Mouse (Mus musculus) midbrain, postnatal 0 days (tissue): ENCODE data around the gene Tmsb4x. TPM values are rescaled to one million over a fixed set of nuclear protein-coding genes. Genes with fewer than 3 reads are reported as not detected.

Experiments
- ATAC-seq: fragments of 200-750 bp; cut with Nextera tagmentation; 2 replicates; pipeline ENCODE4 v1.8.0; 2017; ENCODE audit warnings: moderate number of reproducible peaks, mild to moderate bottlenecking, moderate TSS enrichment, moderate library complexity; ENCODE audit not compliant: low FRiP score
- DNase-seq: peaks from one replicate; pipeline ENCODE4 v3.0.0-alpha.2; 2015; ENCODE audit warnings: low spot score
- H3K27ac ChIP-seq: fragments of 300-500 bp; sonication (generic); 2 replicates; pipeline ENCODE4 v1.5.1; 2014; ENCODE audit warnings: low read depth, mild to moderate bottlenecking, low read length, mixed read lengths
- H3K27me3 ChIP-seq: fragments of 300-500 bp; sonication (generic); 2 replicates; pipeline ENCODE4 v1.6.1; 2014; ENCODE audit warnings: low read length, control low read depth, mixed read lengths; ENCODE audit not compliant: insufficient read depth
- H3K36me3 ChIP-seq: fragments of 300-500 bp; sonication (generic); 2 replicates; pipeline ENCODE4 v1.6.1; 2014; ENCODE audit warnings: low read length, control low read depth, mixed read lengths; ENCODE audit not compliant: insufficient read depth
- H3K4me1 ChIP-seq: fragments of 300-500 bp; sonication (generic); 2 replicates; pipeline ENCODE4 v1.6.1; 2014; ENCODE audit warnings: mild to moderate bottlenecking, control low read depth, antibody characterized with exemption, low read length, mixed read lengths; ENCODE audit not compliant: insufficient read depth
- H3K4me2 ChIP-seq: fragments of 300-500 bp; sonication (generic); 2 replicates; pipeline ENCODE4 v1.6.1; 2014; ENCODE audit warnings: low read depth, mild to moderate bottlenecking, low read length, mixed read lengths; ENCODE audit not compliant: poor library complexity, severe bottlenecking
- H3K4me3 ChIP-seq: fragments of 300-500 bp; sonication (generic); 2 replicates; pipeline ENCODE4 v1.5.1; 2014; ENCODE audit warnings: low read depth, mild to moderate bottlenecking, low read length, moderate library complexity
- H3K9ac ChIP-seq: fragments of 300-500 bp; sonication (generic); replicated peaks from 2 replicates; pipeline ENCODE4 v1.6.1; 2014; ENCODE audit warnings: mild to moderate bottlenecking, low read length, moderate library complexity, mixed read lengths; ENCODE audit not compliant: poor library complexity, severe bottlenecking
- H3K9me3 ChIP-seq: fragments of 300-500 bp; sonication (generic); 2 replicates; pipeline ENCODE4 v1.6.1; 2016; ENCODE audit warnings: low read length, control low read depth
- CTCF ChIP-seq: IDR thresholded peaks from 2 replicates; pipeline ENCODE4 v1.5.1; 2016; ENCODE audit warnings: antibody characterized with exemption, mild to moderate bottlenecking
- WGBS: fragments of 180-500 bp; shearing (Covaris S2); extraction: QIAGEN DNeasy Blood & Tissue Kit; methylation state at CpG from one replicate; pipeline ENCODE4 v1.1.7; 2014; 5-methylcytosine and 5-hydroxymethylcytosine counted together
- polyA plus RNA-seq: library from polyadenylated mRNA; unstranded; fragments of >200 nt; fragmentation: Nextera tagmentation; extraction: Ambion mirVana; gene quantifications from 2 replicates; pipeline ENCODE4 v1.2.1, GENCODE M21; 2015
- total RNA-seq: library from RNA; depleted of rRNA; stranded (reverse); fragments of >200 nt; gene quantifications from 2 replicates; pipeline ENCODE4 v1.2.3, GENCODE M21; 2014

Tmsb4x gene
- total and polyA plus RNA-seq, 2 experiments from 2014 or later, result 1,032 to 4,382 TPM

GRCm38 (mm10) chrX:167195228-167195649, 13.9 kb downstream of the Tmsb4x start:
- Histone ChIP-seq H3K9ac (no peak overlapping the region), H3K27me3 (no peaks in the 10 kb centered on the region; the same call in 1 of the 2 replicates), H3K4me2 (no peak overlapping the region), H3K4me1 (no peaks in the 10 kb centered on the region), H3K27ac (no peak overlapping the region), H3K9me3 (no peaks in the 10 kb centered on the region), H3K36me3 (no peaks in the 10 kb centered on the region), H3K4me3 (no peak overlapping the region)
- WGBS, result 75% methylated on average over 2 of the region's 2 CpGs
- ATAC-seq (no peak), DNase-seq (no peak)
- TF ChIP-seq CTCF, result no peak

- Histone ChIP-seq H3K4me2 (no peak overlapping the region), H3K9me3 (no peaks in the 10 kb centered on the region), H3K4me1 (no peaks in the 10 kb centered on the region), H3K27ac (no peak overlapping the region), H3K4me3 (no peak overlapping the region), H3K9ac (no peak overlapping the region), H3K36me3 (no peaks in the 10 kb centered on the region), H3K27me3 (peaks cover 8% of the 10 kb centered on the region; the same call in 1 of the 2 replicates)
- no peak for ATAC-seq
- 35% methylated on average over 2 of the region's 2 CpGs for WGBS
- DNase-seq, result no peak
- TF ChIP-seq CTCF, result no peak
These were observed 22.8 kb downstream of the Tmsb4x start for GRCm38 (mm10) chrX:167186306-167186705.

- H3K9me3 ChIP-seq, result no peaks in the 10 kb centered on the region
- H3K4me3 ChIP-seq, result no peak overlapping the region
- H3K27ac ChIP-seq, result no peak overlapping the region
These were observed 25.6 kb downstream of the Tmsb4x start for GRCm38 (mm10) chrX:167183535-167183934.

GRCm38 (mm10) chrX:167182411-167182810, 26.7 kb downstream of the Tmsb4x start:
- DNase-seq, result no peak
- Histone ChIP-seq H3K4me3 (no peak overlapping the region), H3K9ac (no peak overlapping the region), H3K4me2 (no peak overlapping the region), H3K4me1 (no peaks in the 10 kb centered on the region), H3K9me3 (no peaks in the 10 kb centered on the region), H3K27me3 (peaks cover 5% of the 10 kb centered on the region; the same call in 1 of the 2 replicates), H3K36me3 (no peaks in the 10 kb centered on the region), H3K27ac (no peak overlapping the region)
- TF ChIP-seq CTCF, result no peak
- WGBS, result 73% methylated on average over 5 of the region's 5 CpGs
- no peak for ATAC-seq

More at GRCm38 (mm10) chrX:167183535-167183934, 25.6 kb downstream of the Tmsb4x start:
- no peak for ATAC-seq
- 47% methylated on average over 6 of the region's 6 CpGs for WGBS
- TF ChIP-seq CTCF, result no peak
- no peaks in the 10 kb centered on the region for H3K4me1 ChIP-seq
- H3K4me2 ChIP-seq, result no peak overlapping the region
- no peaks in the 10 kb centered on the region for H3K36me3 ChIP-seq
- no peak for DNase-seq
- peaks cover 8% of the 10 kb centered on the region; the same call in 1 of the 2 replicates for H3K27me3 ChIP-seq
- H3K9ac ChIP-seq, result no peak overlapping the region

GRCm38 (mm10) chrX:167179961-167180642, 29.0 kb downstream of the Tmsb4x start:
- no peak overlapping the region for H3K27ac ChIP-seq
- no peak for TF ChIP-seq CTCF
- peaks cover 6% of the 10 kb centered on the region; the same call in 1 of the 2 replicates for H3K27me3 ChIP-seq
- H3K9ac ChIP-seq, result no peak overlapping the region
- ATAC-seq (no peak), DNase-seq (no peak)
- WGBS, result 71% methylated on average over 4 of the region's 4 CpGs
- H3K36me3 ChIP-seq, result no peaks in the 10 kb centered on the region
- H3K4me2 ChIP-seq, result no peak overlapping the region
- no peaks in the 10 kb centered on the region for H3K4me1 ChIP-seq
- H3K9me3 ChIP-seq, result no peaks in the 10 kb centered on the region
- no peak overlapping the region for H3K4me3 ChIP-seq

- WGBS, result 77% methylated on average over 3 of the region's 3 CpGs
- H3K27ac ChIP-seq, result no peak overlapping the region
- H3K27me3 ChIP-seq, result peaks cover 11% of the 10 kb centered on the region; the same call in 1 of the 2 replicates
- H3K4me3 ChIP-seq, result no peak overlapping the region
- H3K9ac ChIP-seq, result no peak overlapping the region
- no peak overlapping the region for H3K4me2 ChIP-seq
- no peaks in the 10 kb centered on the region for H3K4me1 ChIP-seq
- no peak for DNase-seq
- H3K9me3 ChIP-seq, result no peaks in the 10 kb centered on the region
- no peak for TF ChIP-seq CTCF
- no peaks in the 10 kb centered on the region for H3K36me3 ChIP-seq
- no peak for ATAC-seq
These were observed 29.6 kb downstream of the Tmsb4x start for GRCm38 (mm10) chrX:167179549-167179948.
